Mouse (Mus musculus) kidney, postnatal 14 days (tissue): ENCODE results near the gene Mrm3.

Experiments
- DNase-seq: peaks from one replicate; pipeline ENCODE4 v3.0.0; 2022; ENCODE audit warnings: mixed read lengths

Gene Mrm3

GRCm38 (mm10) chr11:76291960-76292359 is 48.4 kb downstream of the Mrm3 start:
- DNase-seq = no peak

- DNase-seq = peak; percentile 81
These were observed 48.9 kb downstream of the Mrm3 start for GRCm38 (mm10) chr11:76292398-76292797.

GRCm38 (mm10) chr11:76292831-76293230 is 49.3 kb downstream of the Mrm3 start:
- peak; percentile 67 for DNase-seq

- DNase-seq = no peak
These were observed 50.6 kb downstream of the Mrm3 start for GRCm38 (mm10) chr11:76294078-76294477.

GRCm38 (mm10) chr11:76294836-76295235 is 51.3 kb downstream of the Mrm3 start:
- DNase-seq = no peak

- no peak for DNase-seq
These were observed 53.7 kb downstream of the Mrm3 start for GRCm38 (mm10) chr11:76297252-76297651.

- DNase-seq = no peak
These were observed 55.0 kb downstream of the Mrm3 start for GRCm38 (mm10) chr11:76298457-76299000.
